Mouse (Mus musculus): ENCODE data around the gene Spop. TPM values are rescaled to one million over a fixed set of nuclear protein-coding genes. Genes with fewer than 3 reads are reported as not detected.
A peak's percentile ranks its signal among the peaks of the same experiment; 100 is the strongest.

The Spop gene
- total RNA-seq, 2 experiments from 2014 or later, result 174 to 182 TPM

- peak; percentile 92 to 95 for DNase-seq (ENCODE audit: low spot score in 2 of 2)
Measured at GRCm38 (mm10) chr11:95414536-95415161, 769 bp downstream of the Spop start.

- no peak for DNase-seq (ENCODE audit: low spot score in 2 of 2)
Measured at GRCm38 (mm10) chr11:95415931-95416330, 2.1 kb downstream of the Spop start.

GRCm38 (mm10) chr11:95417341-95417740 is 3.5 kb downstream of the Spop start:
- no peak for DNase-seq (ENCODE audit: low spot score in 2 of 2)

GRCm38 (mm10) chr11:95420880-95421435 is 7.1 kb downstream of the Spop start:
- no peak for DNase-seq (ENCODE audit: low spot score in 2 of 2)

- no peak for DNase-seq (ENCODE audit: low spot score in 2 of 2)
Measured at GRCm38 (mm10) chr11:95423505-95423904, 9.6 kb downstream of the Spop start.

- no peak for DNase-seq (ENCODE audit: low spot score in 2 of 2)
Measured at GRCm38 (mm10) chr11:95431344-95431743, 17.5 kb downstream of the Spop start.

GRCm38 (mm10) chr11:95432194-95432593 is 18.3 kb downstream of the Spop start:
- DNase-seq (ENCODE audit: low spot score in 2 of 2), result peak in 1 of 2 experiments; percentile 20

- no peak for DNase-seq (ENCODE audit: low spot score in 2 of 2)
Measured at GRCm38 (mm10) chr11:95445371-95445770, 31.5 kb downstream of the Spop start.

GRCm38 (mm10) chr11:95446580-95447305 is 32.9 kb downstream of the Spop start:
- no peak for DNase-seq (ENCODE audit: low spot score in 2 of 2)

- DNase-seq (ENCODE audit: low spot score in 2 of 2), result no peak
Measured at GRCm38 (mm10) chr11:95448346-95448745, 34.5 kb downstream of the Spop start.

GRCm38 (mm10) chr11:95455331-95455730 is 41.5 kb downstream of the Spop start:
- no peak for DNase-seq (ENCODE audit: low spot score in 2 of 2)

- DNase-seq (ENCODE audit: low spot score in 2 of 2), result no peak
Measured at GRCm38 (mm10) chr11:95460872-95461271, 47.0 kb downstream of the Spop start.

- DNase-seq (ENCODE audit: low spot score in 2 of 2), result no peak
Measured at GRCm38 (mm10) chr11:95462168-95462567, 48.3 kb downstream of the Spop start.

- DNase-seq (ENCODE audit: low spot score in 2 of 2), result no peak
Measured at GRCm38 (mm10) chr11:95467731-95468130, 53.9 kb downstream of the Spop start.

- DNase-seq (ENCODE audit: low spot score in 2 of 2), result no peak
Measured at GRCm38 (mm10) chr11:95472942-95473341, 59.1 kb downstream of the Spop start.

GRCm38 (mm10) chr11:95473456-95473855 is 59.6 kb downstream of the Spop start:
- no peak for DNase-seq (ENCODE audit: low spot score in 2 of 2)

GRCm38 (mm10) chr11:95476323-95476722 is 62.4 kb downstream of the Spop start:
- peak; percentile 78 to 87 for DNase-seq (ENCODE audit: low spot score in 2 of 2)

GRCm38 (mm10) chr11:95479458-95479857 is 65.6 kb downstream of the Spop start:
- DNase-seq (ENCODE audit: low spot score in 2 of 2), result no peak

- DNase-seq (ENCODE audit: low spot score in 2 of 2), result no peak
Measured at GRCm38 (mm10) chr11:95480662-95481061, 66.8 kb downstream of the Spop start.

- no peak for DNase-seq (ENCODE audit: low spot score in 2 of 2)
Measured at GRCm38 (mm10) chr11:95485634-95486033, 71.8 kb downstream of the Spop start.

- no peak for DNase-seq (ENCODE audit: low spot score in 2 of 2)
Measured at GRCm38 (mm10) chr11:95487237-95487636, 73.4 kb downstream of the Spop start.

GRCm38 (mm10) chr11:95490104-95490503 is 76.2 kb downstream of the Spop start:
- no peak for DNase-seq (ENCODE audit: low spot score in 2 of 2)
